Mouse (Mus musculus): Measurements from ENCODE around the gene Nelfb. TPM values are rescaled to one million over a fixed set of nuclear protein-coding genes. Genes with fewer than 3 reads are reported as not detected.

Nelfb gene
- polyA plus RNA-seq, 1 experiment, result 22.9 TPM

- TF ChIP-seq GATA1 (IDR thresholded peaks at IDR 0.05; ENCODE audit: borderline replicate concordance, low read length), result no peak
- no peak for TF ChIP-seq FLI1 (IDR thresholded peaks at IDR 0.05; ENCODE audit: low read length)
- Histone ChIP-seq H3K4me1 (peaks cover 73% of the 10 kb centered on the region), H3K9me3 (no peaks in the 10 kb centered on the region), H3K36me3 (replicated peaks; ENCODE audit: low read length) (no peaks in the 10 kb centered on the region), H3K27me3 (replicated peaks) (peaks cover 45% of the 10 kb centered on the region), H3K4me3 (replicated peaks) (no peak overlapping the region)
Observed at GRCm38 (mm10) chr2:25171101-25171768, 40.1 kb downstream of the Nelfb start.

- no peak overlapping the region for H3K4me3 ChIP-seq (replicated peaks)
- H3K9me3 ChIP-seq, result no peaks in the 10 kb centered on the region
- H3K4me1 ChIP-seq, result peaks cover 70% of the 10 kb centered on the region
- TF ChIP-seq GATA1 (IDR thresholded peaks at IDR 0.05; ENCODE audit: borderline replicate concordance, low read length) (no peak), FLI1 (IDR thresholded peaks at IDR 0.05; ENCODE audit: low read length) (no peak)
- no peaks in the 10 kb centered on the region for H3K36me3 ChIP-seq (replicated peaks; ENCODE audit: low read length)
- peaks cover 38% of the 10 kb centered on the region for H3K27me3 ChIP-seq (replicated peaks)
Observed at GRCm38 (mm10) chr2:25170326-25171100, 40.8 kb downstream of the Nelfb start.

- Histone ChIP-seq H3K4me3 (replicated peaks) (no peak overlapping the region), H3K36me3 (replicated peaks; ENCODE audit: low read length) (no peaks in the 10 kb centered on the region), H3K9me3 (no peaks in the 10 kb centered on the region), H3K27me3 (replicated peaks) (peaks cover 34% of the 10 kb centered on the region), H3K4me1 (peaks cover 65% of the 10 kb centered on the region)
- TF ChIP-seq GATA1 (IDR thresholded peaks at IDR 0.05; ENCODE audit: borderline replicate concordance, low read length), result no peak
- no peak for TF ChIP-seq FLI1 (IDR thresholded peaks at IDR 0.05; ENCODE audit: low read length)
Observed at GRCm38 (mm10) chr2:25169778-25170177, 41.5 kb downstream of the Nelfb start.

- H3K4me1 ChIP-seq, result peaks cover 64% of the 10 kb centered on the region
- peaks cover 24% of the 10 kb centered on the region for H3K27me3 ChIP-seq (replicated peaks)
- TF ChIP-seq GATA1 (IDR thresholded peaks at IDR 0.05; ENCODE audit: borderline replicate concordance, low read length), result no peak
- no peak for TF ChIP-seq FLI1 (IDR thresholded peaks at IDR 0.05; ENCODE audit: low read length)
- H3K4me3 ChIP-seq (replicated peaks), result no peak overlapping the region
- no peaks in the 10 kb centered on the region for H3K9me3 ChIP-seq
- H3K36me3 ChIP-seq (replicated peaks; ENCODE audit: low read length), result no peaks in the 10 kb centered on the region
Observed at GRCm38 (mm10) chr2:25168665-25168978, 42.7 kb downstream of the Nelfb start.

- TF ChIP-seq FLI1 (IDR thresholded peaks at IDR 0.05; ENCODE audit: low read length) (no peak), GATA1 (IDR thresholded peaks at IDR 0.05; ENCODE audit: borderline replicate concordance, low read length) (no peak)
- peak overlapping the region; percentile 67 for H3K4me3 ChIP-seq (replicated peaks)
Observed at GRCm38 (mm10) chr2:25167919-25168664, 43.2 kb downstream of the Nelfb start.

GRCm38 (mm10) chr2:25167481-25167880, 43.8 kb downstream of the Nelfb start:
- Histone ChIP-seq H3K4me1 (peaks cover 65% of the 10 kb centered on the region), H3K36me3 (replicated peaks; ENCODE audit: low read length) (no peaks in the 10 kb centered on the region), H3K4me3 (replicated peaks) (peak overlapping the region; percentile 67), H3K9me3 (no peaks in the 10 kb centered on the region), H3K27me3 (replicated peaks) (peaks cover 24% of the 10 kb centered on the region)
- no peak for TF ChIP-seq GATA1 (IDR thresholded peaks at IDR 0.05; ENCODE audit: borderline replicate concordance, low read length)

More at GRCm38 (mm10) chr2:25167919-25168664, 43.2 kb downstream of the Nelfb start:
- Histone ChIP-seq H3K36me3 (replicated peaks; ENCODE audit: low read length) (no peaks in the 10 kb centered on the region), H3K4me1 (peaks cover 65% of the 10 kb centered on the region), H3K9me3 (no peaks in the 10 kb centered on the region), H3K27me3 (replicated peaks) (peaks cover 24% of the 10 kb centered on the region)

GRCm38 (mm10) chr2:25157655-25158054, 53.6 kb downstream of the Nelfb start:
- H3K9me3 ChIP-seq, result no peaks in the 10 kb centered on the region
- H3K27me3 ChIP-seq (replicated peaks), result no peaks in the 10 kb centered on the region
- no peak overlapping the region for H3K4me3 ChIP-seq (replicated peaks)
- peaks cover 26% of the 10 kb centered on the region for H3K4me1 ChIP-seq
- no peaks in the 10 kb centered on the region for H3K36me3 ChIP-seq (replicated peaks; ENCODE audit: low read length)
- TF ChIP-seq FLI1 (IDR thresholded peaks at IDR 0.05; ENCODE audit: low read length) (no peak), GATA1 (IDR thresholded peaks at IDR 0.05; ENCODE audit: borderline replicate concordance, low read length) (no peak)

GRCm38 (mm10) chr2:25156990-25157389, 54.3 kb downstream of the Nelfb start:
- no peaks in the 10 kb centered on the region for H3K27me3 ChIP-seq (replicated peaks)
- H3K4me3 ChIP-seq (replicated peaks), result no peak overlapping the region
- peaks cover 29% of the 10 kb centered on the region for H3K4me1 ChIP-seq
- TF ChIP-seq FLI1 (IDR thresholded peaks at IDR 0.05; ENCODE audit: low read length) (no peak), GATA1 (IDR thresholded peaks at IDR 0.05; ENCODE audit: borderline replicate concordance, low read length) (no peak)
- no peaks in the 10 kb centered on the region for H3K9me3 ChIP-seq
- H3K36me3 ChIP-seq (replicated peaks; ENCODE audit: low read length), result no peaks in the 10 kb centered on the region

- TF ChIP-seq GATA1 (IDR thresholded peaks at IDR 0.05; ENCODE audit: borderline replicate concordance, low read length) (no peak), FLI1 (IDR thresholded peaks at IDR 0.05; ENCODE audit: low read length) (no peak)
- H3K4me3 ChIP-seq (replicated peaks), result no peak overlapping the region
- peaks cover 35% of the 10 kb centered on the region for H3K4me1 ChIP-seq
- H3K27me3 ChIP-seq (replicated peaks), result no peaks in the 10 kb centered on the region
- no peaks in the 10 kb centered on the region for H3K36me3 ChIP-seq (replicated peaks; ENCODE audit: low read length)
- H3K9me3 ChIP-seq, result no peaks in the 10 kb centered on the region
Observed at GRCm38 (mm10) chr2:25156177-25156576, 55.1 kb downstream of the Nelfb start.
